Mouse (Mus musculus) neural tube, embryonic 11.5 days (tissue): ENCODE measurements around the gene Dst. TPM values are rescaled to one million over a fixed set of nuclear protein-coding genes. Genes with fewer than 3 reads are reported as not detected.
"Not testable (repeated sequence)": the region's sequence is repeated elsewhere in the genome, so short reads cannot be mapped to it uniquely, and the experiment has no call there.

Source experiments
- ATAC-seq: fragments of 200-750 bp; cut with Nextera tagmentation; 2 replicates; pipeline ENCODE4 v1.8.0; 2017; ENCODE audit warnings: moderate number of reproducible peaks, mild to moderate bottlenecking, moderate TSS enrichment, moderate library complexity; ENCODE audit not compliant: insufficient read depth, low FRiP score, low TSS enrichment
- DNase-seq: peaks from one replicate; pipeline ENCODE4 v3.0.0-alpha.2; 2015; ENCODE audit warnings: low spot score
- H3K27ac ChIP-seq: fragments of 300-500 bp; sonication (generic); 2 replicates; pipeline ENCODE4 v1.5.1; 2014; ENCODE audit warnings: low read depth, mild to moderate bottlenecking, low read length
- H3K27me3 ChIP-seq: fragments of 300-500 bp; sonication (generic); 2 replicates; pipeline ENCODE4 v1.6.1; 2014; ENCODE audit warnings: mild to moderate bottlenecking, low read length, mixed read lengths; ENCODE audit not compliant: control insufficient read depth, insufficient read depth
- H3K36me3 ChIP-seq: fragments of 300-500 bp; sonication (generic); 2 replicates; pipeline ENCODE4 v1.6.1; 2014; ENCODE audit warnings: mild to moderate bottlenecking, low read length, moderate library complexity, mixed read lengths; ENCODE audit not compliant: control insufficient read depth, insufficient read depth
- H3K4me1 ChIP-seq: fragments of 300-500 bp; sonication (generic); 2 replicates; pipeline ENCODE4 v1.6.1; 2014; ENCODE audit warnings: low read length, mixed read lengths; ENCODE audit not compliant: control insufficient read depth, insufficient read depth
- H3K4me2 ChIP-seq: fragments of 300-500 bp; sonication (generic); 2 replicates; pipeline ENCODE4 v1.6.1; 2014; ENCODE audit warnings: low read depth, mild to moderate bottlenecking, moderate library complexity
- H3K4me3 ChIP-seq: fragments of 300-500 bp; sonication (generic); 2 replicates; pipeline ENCODE4 v1.5.1; 2014; ENCODE audit warnings: low read depth, low read length
- H3K9ac ChIP-seq: fragments of 300-500 bp; sonication (generic); 2 replicates; pipeline ENCODE4 v1.6.1; 2014; ENCODE audit warnings: mild to moderate bottlenecking, low read length
- H3K9me3 ChIP-seq: fragments of 300-500 bp; sonication (generic); 2 replicates; pipeline ENCODE4 v1.6.1; 2016; ENCODE audit warnings: low read length; ENCODE audit not compliant: control insufficient read depth
- WGBS: fragments of 180-500 bp; shearing (Covaris S2); extraction: QIAGEN DNeasy Blood & Tissue Kit; methylation state at CpG from one replicate; pipeline ENCODE4 v1.1.7; 2014; 5-methylcytosine and 5-hydroxymethylcytosine counted together
- polyA plus RNA-seq: library from polyadenylated mRNA; unstranded; fragments of >200 nt; fragmentation: Nextera tagmentation; extraction: Ambion mirVana; gene quantifications from 2 replicates; pipeline ENCODE4 v1.2.1, GENCODE M21; 2014

The Dst gene
- polyA plus RNA-seq, 1 experiment from 2014 or later: 46.2 TPM

GRCm38 (mm10) chr1:34061078-34061477 lies 153.1 kb downstream of the Dst start:
- WGBS: 27% methylated on average over 4 of the region's 4 CpGs
- no peak overlapping the region for H3K4me3 ChIP-seq
- H3K36me3 ChIP-seq: no peaks in the 10 kb centered on the region
- H3K9me3 ChIP-seq: no peaks in the 10 kb centered on the region
- peaks cover 12% of the 10 kb centered on the region for H3K4me1 ChIP-seq
- no peaks in the 10 kb centered on the region for H3K27me3 ChIP-seq
- ATAC-seq (peak; percentile 45), DNase-seq (peak; percentile 65)
- H3K4me2 ChIP-seq: no peak overlapping the region
- H3K9ac ChIP-seq: no peak overlapping the region
- H3K27ac ChIP-seq: no peak overlapping the region

- ATAC-seq (no peak), DNase-seq (no peak)
- H3K4me1 ChIP-seq: peaks cover 12% of the 10 kb centered on the region
- H3K9ac ChIP-seq: no peak overlapping the region
- H3K27ac ChIP-seq: no peak overlapping the region
- no peaks in the 10 kb centered on the region for H3K9me3 ChIP-seq
- H3K4me2 ChIP-seq: no peak overlapping the region
- no peaks in the 10 kb centered on the region for H3K27me3 ChIP-seq
- no peaks in the 10 kb centered on the region for H3K36me3 ChIP-seq
- 83% methylated on average over 1 of the region's 1 CpGs for WGBS
- no peak overlapping the region for H3K4me3 ChIP-seq
Observed at GRCm38 (mm10) chr1:34061860-34062259, 153.8 kb downstream of the Dst start.

GRCm38 (mm10) chr1:34063943-34064342 lies 155.9 kb downstream of the Dst start:
- no peak overlapping the region for H3K9ac ChIP-seq
- WGBS: 75% methylated on average over 3 of the region's 3 CpGs
- H3K27ac ChIP-seq: no peak overlapping the region
- H3K4me1 ChIP-seq: peaks cover 12% of the 10 kb centered on the region
- DNase-seq: no peak
- H3K4me3 ChIP-seq: no peak overlapping the region
- H3K36me3 ChIP-seq: no peaks in the 10 kb centered on the region
- H3K4me2 ChIP-seq: no peak overlapping the region
- no peaks in the 10 kb centered on the region for H3K9me3 ChIP-seq
- no peak for ATAC-seq
- H3K27me3 ChIP-seq: no peaks in the 10 kb centered on the region

- Histone ChIP-seq H3K4me3 (no peak overlapping the region), H3K4me2 (no peak overlapping the region), H3K36me3 (no peaks in the 10 kb centered on the region), H3K4me1 (peaks cover 8% of the 10 kb centered on the region), H3K9ac (no peak overlapping the region), H3K9me3 (no peaks in the 10 kb centered on the region), H3K27ac (no peak overlapping the region), H3K27me3 (no peaks in the 10 kb centered on the region)
- ATAC-seq (no peak), DNase-seq (no peak)
- 79% methylated on average over 5 of the region's 5 CpGs for WGBS
Observed at GRCm38 (mm10) chr1:34065551-34066048, 157.6 kb downstream of the Dst start.

- not testable (repeated sequence) for H3K4me3 ChIP-seq, H3K27ac ChIP-seq, H3K27me3 ChIP-seq, H3K4me2 ChIP-seq, H3K4me1 ChIP-seq, H3K36me3 ChIP-seq, H3K9ac ChIP-seq, DNase-seq, ATAC-seq, H3K9me3 ChIP-seq
- 94% methylated on average over 4 of the region's 4 CpGs for WGBS
Observed at GRCm38 (mm10) chr1:34066401-34066800, 158.4 kb downstream of the Dst start.

- no peak for ATAC-seq
- 50% methylated on average over 5 of the region's 5 CpGs for WGBS
- H3K4me2 ChIP-seq: no peak overlapping the region
Observed at GRCm38 (mm10) chr1:34068341-34068740, 160.3 kb downstream of the Dst start.

GRCm38 (mm10) chr1:34069514-34070290 lies 161.7 kb downstream of the Dst start:
- DNase-seq: no peak
- Histone ChIP-seq H3K4me1 (peaks cover 7% of the 10 kb centered on the region; the same call in 1 of the 2 replicates), H3K27me3 (no peaks in the 10 kb centered on the region), H3K27ac (no peak overlapping the region), H3K36me3 (no peaks in the 10 kb centered on the region), H3K4me3 (no peak overlapping the region), H3K4me2 (no peak overlapping the region), H3K9me3 (no peaks in the 10 kb centered on the region), H3K9ac (no peak overlapping the region)
- no peak for ATAC-seq
- WGBS: 92% methylated on average over 10 of the region's 10 CpGs

More at GRCm38 (mm10) chr1:34068341-34068740, 160.3 kb downstream of the Dst start:
- Histone ChIP-seq H3K4me3 (no peak overlapping the region), H3K36me3 (no peaks in the 10 kb centered on the region), H3K9me3 (no peaks in the 10 kb centered on the region), H3K27ac (no peak overlapping the region), H3K9ac (no peak overlapping the region), H3K4me1 (peaks cover under 1% of the 10 kb centered on the region; the same call in 1 of the 2 replicates), H3K27me3 (no peaks in the 10 kb centered on the region)
- DNase-seq: peak; percentile 18

- 74% methylated on average over 7 of the region's 7 CpGs for WGBS
- DNase-seq: no peak
- no peaks in the 10 kb centered on the region for H3K9me3 ChIP-seq
- H3K4me3 ChIP-seq: no peak overlapping the region
- no peak for ATAC-seq
- H3K36me3 ChIP-seq: no peaks in the 10 kb centered on the region
- H3K27ac ChIP-seq: no peak overlapping the region
- no peaks in the 10 kb centered on the region for H3K27me3 ChIP-seq
- no peak overlapping the region for H3K4me2 ChIP-seq
- peaks cover 7% of the 10 kb centered on the region; the same call in 1 of the 2 replicates for H3K4me1 ChIP-seq
- H3K9ac ChIP-seq: no peak overlapping the region
Observed at GRCm38 (mm10) chr1:34070474-34070873, 162.4 kb downstream of the Dst start.
